Mouse (Mus musculus) layer of hippocampus, adult 9-11 months (tissue): Measurements from ENCODE around the gene Cnn2.
"Not testable (repeated sequence)": the region's sequence is repeated elsewhere in the genome, so short reads cannot be mapped to it uniquely, and the experiment has no call there.

ENCODE experiments used
- DNase-seq: peaks from one replicate; pipeline ENCODE4 v3.0.0; 2022

Cnn2 gene

DNA sequence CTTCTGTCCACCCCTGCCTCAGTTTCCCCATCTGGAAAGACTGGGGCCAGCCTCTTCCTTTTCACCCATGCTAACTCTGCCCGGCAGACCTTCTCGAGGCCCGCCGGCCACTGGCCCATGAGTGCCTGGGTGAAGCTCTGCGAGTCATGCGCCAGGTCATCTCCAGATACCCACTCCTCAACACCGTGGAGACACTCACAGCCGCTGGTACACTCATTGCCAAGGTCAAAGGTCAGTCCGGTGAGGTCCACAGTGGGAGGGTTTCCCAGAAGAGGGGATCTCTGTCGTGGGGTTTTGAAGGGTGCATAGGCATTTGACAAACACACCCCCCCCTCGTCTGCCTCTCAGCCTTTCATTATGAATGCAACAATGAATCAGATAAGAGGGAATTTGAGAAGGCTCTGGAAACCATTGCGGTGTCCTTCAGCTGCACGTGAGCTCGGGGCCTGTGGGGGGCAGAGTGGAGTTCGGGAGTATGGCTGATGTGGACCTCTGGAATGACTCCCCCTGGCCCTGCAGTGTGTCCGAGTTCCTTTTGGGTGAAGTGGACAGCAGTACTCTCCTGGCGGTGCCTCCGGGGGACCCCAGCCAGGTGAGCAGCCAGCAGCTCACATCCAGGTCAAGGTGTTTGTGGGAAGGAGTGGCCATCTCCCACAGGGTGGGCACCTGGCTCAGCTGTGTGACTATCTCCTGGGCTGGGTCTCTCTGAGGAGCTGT is 32.4 kb downstream of the Cnn2 start:
- DNase-seq: no peak

DNA sequence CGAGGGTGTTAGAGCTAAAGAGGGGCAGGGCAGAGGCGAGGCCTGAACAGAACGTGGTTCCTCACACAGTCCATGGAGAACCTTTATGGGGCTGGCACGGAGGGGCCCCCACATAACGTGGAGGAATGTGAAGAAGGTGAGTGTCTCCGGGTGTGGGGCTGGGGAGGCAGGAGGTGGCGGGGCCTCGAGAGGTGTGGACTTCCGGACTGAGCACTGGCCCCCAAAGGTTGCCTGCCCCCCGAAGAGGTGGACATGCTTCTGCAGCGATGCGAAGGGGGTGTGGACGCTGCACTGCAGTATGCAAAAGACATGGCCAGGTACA is 32.9 kb downstream of the Cnn2 start:
- DNase-seq: no peak

DNA sequence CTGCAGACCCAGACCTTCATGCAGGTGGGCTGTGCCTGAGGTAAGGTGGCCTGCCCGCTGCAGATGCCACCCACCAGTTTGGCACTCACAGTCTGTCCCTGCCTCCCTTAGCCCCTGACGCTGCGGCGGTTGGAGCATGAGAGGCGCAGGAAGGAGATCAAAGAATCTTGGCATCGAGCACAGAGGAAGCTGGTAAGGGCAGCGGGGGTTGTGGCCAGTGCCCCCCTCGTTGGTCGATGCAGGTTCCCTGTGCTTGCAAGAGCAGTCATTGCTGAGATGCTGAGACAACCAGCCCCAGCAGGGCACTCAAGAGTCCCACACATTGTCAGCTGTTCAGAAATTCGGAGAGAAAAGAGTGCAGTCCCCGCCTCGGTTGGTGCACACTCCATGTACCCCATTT is 33.8 kb downstream of the Cnn2 start:
- DNase-seq: no peak

DNA sequence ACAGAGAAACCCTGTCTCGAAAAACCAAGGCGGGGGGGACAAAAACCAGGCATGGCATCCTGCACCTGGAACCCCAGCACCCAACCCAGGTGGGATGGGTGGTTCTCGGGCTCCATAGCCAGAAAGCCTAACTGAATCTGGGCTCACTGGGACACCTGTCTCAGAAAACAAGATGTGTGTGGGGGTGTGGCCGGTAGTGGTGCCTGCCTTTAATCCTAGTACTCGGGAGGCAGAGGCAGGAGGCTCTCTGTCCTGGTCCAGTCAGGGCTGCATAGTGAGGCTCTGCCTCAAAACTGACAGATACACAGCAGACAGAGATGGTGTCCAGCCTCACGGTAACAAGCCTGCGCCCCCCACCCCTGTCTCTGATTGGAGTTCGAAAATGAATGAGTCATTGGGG is 34.4 kb downstream of the Cnn2 start:
- no peak for DNase-seq

DNA sequence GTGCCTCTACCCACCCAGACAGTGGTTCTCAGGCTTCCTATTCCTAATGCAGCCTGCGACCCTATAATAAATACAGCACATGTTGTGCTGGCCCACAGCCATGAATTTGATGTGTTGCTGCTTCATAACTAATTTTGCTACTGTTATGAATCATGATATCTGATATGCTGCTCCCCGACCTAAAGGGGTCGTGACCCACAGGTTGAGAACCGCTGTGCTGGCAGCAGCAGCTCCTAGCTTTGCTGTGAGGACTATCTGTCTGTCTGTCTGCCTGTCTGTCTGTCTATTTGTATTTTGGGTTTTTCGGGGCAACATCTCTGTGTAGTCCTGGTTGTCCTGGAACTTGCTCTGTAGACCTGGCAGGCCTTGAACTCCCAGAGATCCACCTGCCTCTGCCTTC is 35.4 kb downstream of the Cnn2 start:
- no peak for DNase-seq

DNA sequence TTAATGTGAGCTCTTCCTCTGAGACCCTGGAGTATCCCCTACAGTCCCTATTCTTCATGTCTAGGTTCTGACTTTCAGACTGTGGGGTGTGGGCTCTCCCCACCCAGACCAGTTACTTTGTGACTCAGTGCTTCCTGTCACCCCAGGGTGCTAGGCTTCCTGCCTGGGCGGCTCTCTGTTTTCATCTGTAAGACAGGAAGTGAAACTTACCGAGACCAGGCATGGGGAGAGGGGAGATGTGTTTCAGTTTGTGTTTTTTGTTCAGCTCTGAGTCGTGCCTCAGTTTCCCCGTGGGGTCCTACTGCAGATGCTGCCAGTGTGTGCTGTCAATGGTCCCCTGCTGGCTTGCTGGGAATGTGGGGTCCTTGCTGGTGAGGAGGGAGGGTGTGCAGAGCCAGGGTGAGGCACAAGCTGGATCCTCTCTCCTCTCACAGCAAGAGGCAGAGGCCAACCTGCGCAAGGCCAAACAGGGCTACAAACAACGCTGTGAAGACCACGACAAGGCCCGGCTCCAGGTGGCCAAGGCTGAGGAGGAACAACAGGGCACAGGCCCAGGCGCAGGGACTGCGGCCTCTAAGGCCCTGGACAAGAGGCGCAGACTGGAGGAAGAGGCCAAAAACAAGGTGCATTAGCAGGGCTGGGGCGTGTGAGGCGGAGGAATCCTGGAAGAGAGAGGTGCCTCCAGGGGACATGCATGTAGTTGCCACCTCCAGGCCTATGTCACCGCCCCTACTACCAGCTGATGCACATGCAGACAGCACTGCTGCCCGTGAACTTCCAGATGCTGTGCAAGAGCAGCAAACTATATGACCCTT is 36.1 kb downstream of the Cnn2 start:
- DNase-seq: peak; percentile 61

DNA sequence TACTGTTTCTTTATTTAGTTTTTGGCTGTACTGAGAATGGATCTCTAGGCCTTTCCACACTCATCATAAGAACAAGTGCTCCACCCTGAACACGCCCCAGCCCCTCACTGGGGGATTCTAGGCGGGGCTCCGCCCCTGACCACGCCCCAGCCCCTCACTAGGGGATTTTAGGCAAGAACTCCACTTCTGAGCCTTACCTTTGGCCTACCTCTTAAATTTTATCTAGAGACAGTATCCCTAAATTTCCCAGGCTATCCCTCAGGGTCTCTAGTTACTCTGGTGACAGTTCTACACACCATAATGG is 36.6 kb downstream of the Cnn2 start:
- DNase-seq: no peak

DNA sequence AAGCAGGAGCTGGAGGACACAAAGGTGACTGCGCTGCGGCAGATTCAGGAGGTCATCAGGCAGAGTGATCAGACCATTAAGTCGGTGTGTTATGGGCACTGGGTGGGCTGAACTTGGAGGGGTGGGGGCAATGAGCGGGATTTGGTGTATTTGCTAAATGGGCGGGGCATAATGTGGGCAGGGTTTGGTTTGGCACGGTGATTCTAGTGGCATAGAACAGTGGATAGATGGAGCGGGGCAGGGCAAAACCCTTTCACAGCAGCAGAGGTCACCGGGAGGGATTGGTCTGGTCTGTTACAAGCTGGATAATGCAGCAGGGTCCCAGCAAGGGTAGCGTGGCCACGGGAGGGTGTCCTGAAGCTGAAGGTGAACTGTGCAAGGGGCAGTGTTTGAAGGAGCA is 37.1 kb downstream of the Cnn2 start:
- DNase-seq: no peak

DNA sequence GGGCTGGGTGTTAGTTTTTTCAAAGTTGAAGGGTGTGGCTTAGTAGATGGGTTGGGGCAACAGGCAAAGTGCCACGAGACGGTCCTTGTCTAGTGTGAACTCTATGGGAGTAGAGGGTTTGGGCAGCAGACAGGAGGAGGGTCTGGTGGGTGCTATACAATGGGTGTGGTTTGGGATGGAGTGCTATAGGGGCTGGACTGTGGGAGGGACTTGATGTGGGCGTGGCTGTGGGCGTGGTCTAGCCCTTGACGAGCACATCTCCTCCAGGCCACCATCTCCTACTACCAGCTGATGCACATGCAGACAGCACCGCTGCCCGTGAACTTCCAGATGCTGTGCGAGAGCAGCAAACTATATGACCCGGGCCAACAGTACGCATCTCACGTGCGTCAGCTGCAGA is 37.5 kb downstream of the Cnn2 start:
- no peak for DNase-seq

DNA sequence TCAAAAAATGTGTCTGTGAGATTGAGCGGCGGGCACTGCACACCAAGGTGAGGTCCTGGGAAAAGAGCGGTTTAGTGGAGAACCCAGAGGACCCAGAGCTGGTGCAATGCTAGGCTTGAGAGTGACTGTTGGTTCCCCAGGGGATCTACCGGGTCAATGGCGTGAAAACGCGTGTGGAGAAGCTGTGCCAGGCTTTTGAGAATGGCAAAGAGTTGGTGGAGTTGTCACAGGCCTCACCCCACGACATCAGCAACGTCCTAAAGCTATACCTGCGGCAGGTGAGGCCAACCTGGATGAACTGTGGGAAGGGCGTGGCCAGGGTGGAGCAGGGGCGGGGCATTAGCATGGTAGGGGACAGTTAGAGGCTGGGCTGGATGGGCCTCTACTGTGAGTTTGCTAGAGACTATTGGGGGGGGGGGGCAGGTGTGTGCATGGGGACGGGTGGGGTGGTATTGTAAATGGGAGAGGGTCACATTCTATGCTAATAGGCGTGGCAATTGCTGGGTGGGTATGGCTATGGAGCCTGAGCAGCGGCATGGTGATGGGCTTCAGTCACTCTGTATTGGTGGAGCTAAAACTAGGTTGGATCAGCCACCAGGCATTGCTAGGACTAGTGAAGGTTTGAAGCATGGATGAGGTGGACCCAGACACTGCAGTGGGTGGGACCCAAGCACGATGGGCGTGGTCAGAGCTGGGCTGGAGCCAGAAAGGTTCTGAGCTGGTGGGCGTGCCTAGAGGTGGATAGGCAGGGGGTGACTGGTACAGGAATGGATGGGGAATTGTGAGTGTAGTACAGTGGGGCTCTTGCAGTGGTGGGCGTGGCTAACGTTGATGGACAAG is 39.5 kb downstream of the Cnn2 start:
- DNase-seq: no peak

DNA sequence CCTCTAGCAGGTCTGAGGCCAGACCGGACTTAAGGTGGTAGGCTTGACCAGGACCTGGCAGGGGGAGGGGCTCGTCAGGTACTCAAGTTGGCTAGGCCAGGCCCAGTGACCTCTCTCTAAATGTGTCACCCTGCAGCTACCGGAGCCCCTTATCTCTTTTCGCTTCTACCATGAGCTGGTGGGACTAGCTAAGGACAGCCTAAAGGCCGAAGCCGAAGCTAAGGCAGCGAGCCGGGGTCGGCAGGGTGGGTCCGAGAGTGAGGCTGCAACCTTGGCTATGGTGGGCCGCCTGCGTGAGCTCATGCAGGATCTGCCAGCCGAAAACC is 40.1 kb downstream of the Cnn2 start:
- DNase-seq: no peak

DNA sequence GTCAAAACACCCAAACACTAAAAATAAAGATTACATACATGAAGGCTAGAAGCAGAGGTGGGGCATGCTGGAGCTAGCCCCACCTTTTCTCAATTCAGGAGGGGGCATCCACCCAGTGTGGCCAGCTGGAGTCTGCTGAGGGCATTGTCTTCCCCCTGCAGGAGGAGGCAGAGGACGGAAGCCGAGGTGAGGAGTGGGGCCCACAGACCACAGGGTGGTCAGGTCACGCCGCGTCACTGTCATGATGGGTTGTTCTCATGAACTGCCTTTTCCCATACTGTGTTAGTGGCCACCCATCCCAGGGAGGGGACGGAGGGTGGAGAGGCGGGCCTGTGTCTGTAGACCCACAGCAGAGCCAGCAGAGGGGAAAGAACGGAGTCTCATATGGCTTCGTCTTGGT is 41.8 kb downstream of the Cnn2 start:
- DNase-seq: no peak

DNA sequence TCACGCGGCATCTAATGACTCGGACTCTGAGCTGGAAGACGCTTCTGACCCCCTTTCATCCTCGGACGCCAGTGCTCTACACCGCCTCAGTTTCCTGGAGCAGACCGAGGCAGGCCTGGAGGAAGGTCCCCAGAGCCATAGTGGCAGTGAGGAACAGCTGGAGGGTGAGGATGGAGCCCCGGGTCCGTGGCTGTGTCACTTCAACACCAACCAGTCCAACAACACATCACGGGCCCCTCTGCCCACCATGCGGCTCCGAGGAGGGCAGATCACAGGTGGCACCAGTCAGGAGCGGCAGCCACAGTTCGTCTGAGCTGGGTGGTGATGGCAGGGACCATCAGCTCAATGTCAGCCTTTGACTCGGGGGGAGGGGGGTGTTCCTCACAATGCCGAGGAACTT is 42.4 kb downstream of the Cnn2 start:
- no peak for DNase-seq

DNA sequence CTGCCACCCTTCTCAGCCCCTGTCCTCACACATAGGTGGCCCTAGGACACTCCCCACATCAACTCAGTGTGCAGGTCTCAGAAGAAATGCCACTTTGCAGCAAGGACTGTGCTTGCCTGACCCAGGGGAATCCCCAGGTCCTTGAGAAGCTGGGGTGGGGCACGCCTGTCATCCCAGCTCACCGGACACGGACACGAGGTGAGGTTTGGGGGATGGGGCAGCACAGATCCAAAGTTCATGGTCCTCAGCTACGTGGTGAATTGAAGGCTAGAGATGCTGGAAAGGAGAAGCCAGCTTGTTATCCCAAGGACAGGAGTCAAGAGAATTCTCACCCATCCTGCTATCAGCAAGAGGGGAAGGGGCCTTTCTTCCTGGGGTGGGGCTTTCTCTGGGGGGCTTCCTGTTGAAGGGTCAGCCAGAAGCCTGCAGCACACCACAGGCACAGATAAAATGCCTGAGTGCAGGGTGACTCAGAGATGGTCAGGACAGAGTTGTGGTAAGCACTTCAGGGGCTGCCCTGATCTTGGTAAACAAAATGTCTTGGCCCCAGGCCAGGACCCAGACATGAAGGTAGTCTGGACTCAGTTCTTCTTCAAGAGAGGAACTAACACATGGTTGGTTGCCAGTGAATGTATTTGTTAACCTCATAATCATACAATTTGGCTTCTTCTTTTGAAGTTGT is 44.6 kb downstream of the Cnn2 start:
- peak; percentile 80 for DNase-seq

DNA sequence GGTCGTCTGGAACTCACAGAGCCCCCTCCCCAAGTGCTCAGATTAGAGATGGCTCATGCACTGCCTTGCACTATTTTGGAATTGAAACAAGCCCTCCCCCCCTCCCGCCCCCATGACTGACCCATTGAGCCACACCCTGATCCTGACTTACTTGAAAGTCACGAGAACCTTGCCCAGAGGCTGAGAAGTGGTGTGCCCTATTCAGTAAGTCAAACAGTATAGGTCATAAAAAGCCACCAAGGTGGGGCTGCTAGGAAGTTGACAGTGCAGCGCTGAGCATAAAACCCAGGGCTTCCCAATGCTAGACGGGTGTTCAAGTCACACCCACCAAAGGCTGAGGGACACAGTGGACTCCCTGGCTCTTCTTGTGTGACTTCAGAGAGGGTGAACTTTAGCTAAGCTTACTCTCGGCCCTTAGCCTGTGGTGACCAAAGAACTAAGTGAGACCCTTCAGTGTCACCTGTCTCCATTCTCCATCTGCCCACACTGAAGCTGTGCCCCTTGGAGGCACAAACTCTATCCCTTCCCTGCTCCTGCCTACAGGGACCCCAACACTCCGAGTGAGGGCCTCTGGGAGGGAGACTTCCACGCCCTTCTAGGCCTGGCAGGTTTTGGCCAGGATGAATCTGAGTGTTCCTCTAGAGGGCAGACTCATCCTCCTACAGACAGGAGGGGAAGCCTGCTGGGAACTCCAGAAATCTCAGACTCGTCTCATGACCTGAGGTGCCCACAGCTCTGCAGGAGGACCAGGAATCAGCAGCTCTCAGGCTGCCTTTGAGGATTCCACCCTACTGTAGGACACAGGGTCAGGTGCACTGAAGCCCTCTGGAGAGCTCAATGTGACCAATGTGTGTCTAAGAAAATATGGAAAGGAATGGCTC is 45.4 kb downstream of the Cnn2 start:
- no peak for DNase-seq

DNA sequence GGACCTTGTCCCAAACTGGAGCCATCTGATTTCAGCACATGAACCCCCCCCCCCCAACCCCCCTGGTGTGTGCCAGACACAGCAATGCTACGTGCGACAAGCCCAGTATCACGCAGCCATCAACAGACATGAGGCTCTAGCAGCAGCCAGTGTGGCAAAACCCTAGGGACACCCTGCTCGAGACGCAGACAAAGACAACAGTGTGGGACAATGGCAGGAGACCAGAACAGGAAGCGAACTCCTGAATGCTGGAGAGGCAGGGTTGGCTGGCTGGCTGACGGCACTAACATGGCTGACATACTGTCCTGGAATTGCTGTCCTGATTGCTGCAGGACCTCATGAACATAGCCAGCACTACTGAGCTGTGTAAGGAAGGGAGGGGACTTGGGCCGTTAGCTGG is 46.8 kb downstream of the Cnn2 start:
- no peak for DNase-seq

DNA sequence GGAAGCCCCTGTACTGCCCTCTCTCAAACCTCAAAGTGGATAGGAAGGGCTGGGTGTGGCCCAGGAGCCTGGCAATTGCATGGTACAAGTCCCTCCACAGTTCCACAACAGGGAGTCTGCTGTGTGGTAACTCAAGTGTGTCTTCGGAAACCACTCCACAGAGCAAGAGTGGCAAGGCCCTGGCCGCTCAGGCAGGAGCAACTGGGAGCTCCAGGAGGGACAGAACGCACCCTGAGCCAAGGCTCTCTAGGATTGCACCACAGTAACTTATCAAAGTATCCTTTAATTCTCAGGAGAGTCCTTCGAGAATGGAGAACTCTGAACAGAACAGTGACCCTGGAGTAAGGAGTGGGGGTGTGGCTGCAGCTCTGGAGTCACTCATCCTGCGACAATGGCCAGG is 47.3 kb downstream of the Cnn2 start:
- no peak for DNase-seq

DNA sequence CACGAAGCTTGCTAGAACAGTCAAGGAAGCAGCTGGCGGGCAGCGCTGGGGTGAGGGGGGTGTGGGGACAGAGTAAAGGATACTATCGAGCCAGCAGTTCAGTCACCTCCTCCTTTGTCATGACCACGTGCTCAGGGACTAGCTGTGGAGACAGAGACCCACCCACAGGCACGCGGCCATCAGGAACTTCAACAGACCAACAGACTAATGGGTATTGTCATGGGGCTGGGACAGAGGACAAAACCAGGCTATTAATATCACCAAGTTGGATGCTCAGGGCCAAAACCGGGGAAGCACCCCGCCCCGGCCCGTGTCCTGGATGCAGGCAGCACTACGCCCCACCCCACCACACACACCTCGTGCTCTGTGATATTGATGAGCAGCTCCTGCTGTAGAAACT is 48.4 kb downstream of the Cnn2 start:
- DNase-seq: no peak

DNA sequence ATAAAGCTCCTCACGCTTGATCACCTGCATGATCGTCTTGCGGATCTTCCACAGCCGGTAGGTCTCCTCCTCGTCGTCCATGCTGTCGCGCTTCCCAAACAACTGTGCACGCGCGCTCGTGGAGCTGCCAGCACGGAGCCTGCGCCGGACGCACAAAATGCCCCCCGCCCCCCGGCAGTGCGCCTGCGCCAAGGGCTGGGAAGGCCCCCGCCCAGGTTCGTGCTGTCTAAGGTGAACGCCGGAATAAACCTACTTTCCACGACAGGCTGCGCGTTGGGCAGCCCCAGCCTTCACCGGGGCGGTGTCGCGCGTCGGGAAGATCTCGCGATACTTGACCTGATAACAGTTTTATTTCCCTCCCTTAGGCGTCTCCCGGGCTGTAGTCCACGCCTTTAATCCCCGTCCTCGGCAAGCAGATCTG is 51.2 kb downstream of the Cnn2 start, which contains the start of gene Polr2e:
Gene Polr2e (minus strand): TSS at position 237 of the 421 bp plus-strand sequence.
- peak; percentile 98 for DNase-seq

DNA sequence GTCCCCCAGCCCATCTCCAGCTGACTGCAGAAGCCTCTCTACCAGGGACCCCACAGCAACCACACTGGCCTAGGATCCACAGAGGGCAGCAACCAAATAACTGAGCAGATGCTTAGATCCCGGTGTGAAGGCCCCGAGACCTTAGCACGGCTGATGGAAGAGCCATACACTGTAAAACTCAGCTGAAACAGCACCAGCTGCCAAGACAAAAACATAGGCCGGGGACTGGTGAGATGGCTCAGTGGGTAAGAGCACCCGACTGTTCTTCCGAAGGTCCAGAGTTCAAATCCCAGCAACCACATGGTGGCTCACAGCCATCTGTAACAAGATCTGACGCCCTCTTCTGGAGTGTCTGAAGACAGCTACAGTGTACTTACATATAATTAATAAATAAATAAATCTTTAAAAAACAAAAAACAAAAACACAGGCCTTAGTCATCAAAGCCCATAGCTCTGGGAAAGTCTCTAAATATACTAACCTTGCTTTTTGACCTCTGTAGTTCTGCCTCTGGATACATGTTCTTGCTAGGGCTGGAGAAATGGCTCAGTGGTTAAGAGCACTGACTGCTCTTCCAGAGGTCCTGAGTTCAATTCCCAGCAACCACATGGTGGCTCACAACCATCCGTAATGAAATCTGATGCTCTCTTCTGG is 53.2 kb downstream of the Cnn2 start:
- DNase-seq: not testable (repeated sequence)

DNA sequence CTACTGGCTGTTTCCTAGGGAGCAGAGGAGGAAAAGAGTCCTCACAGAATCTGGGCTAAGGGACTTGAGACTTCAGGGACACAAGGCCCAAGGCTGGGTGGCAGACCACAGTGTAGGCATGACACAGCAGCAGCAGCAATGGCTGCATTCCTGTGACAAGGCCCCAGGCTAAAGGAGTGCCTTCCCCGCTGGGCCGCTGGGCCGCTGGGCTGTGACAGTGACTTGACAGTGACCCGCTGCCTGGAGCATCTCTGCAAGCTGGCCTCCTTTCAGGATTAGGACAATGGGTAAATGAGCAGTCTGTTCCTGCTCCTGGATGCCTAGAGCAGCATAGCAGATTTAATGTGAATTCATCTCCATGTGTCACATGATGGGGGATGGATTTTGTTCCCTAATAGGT is 55.7 kb downstream of the Cnn2 start:
- no peak for DNase-seq

DNA sequence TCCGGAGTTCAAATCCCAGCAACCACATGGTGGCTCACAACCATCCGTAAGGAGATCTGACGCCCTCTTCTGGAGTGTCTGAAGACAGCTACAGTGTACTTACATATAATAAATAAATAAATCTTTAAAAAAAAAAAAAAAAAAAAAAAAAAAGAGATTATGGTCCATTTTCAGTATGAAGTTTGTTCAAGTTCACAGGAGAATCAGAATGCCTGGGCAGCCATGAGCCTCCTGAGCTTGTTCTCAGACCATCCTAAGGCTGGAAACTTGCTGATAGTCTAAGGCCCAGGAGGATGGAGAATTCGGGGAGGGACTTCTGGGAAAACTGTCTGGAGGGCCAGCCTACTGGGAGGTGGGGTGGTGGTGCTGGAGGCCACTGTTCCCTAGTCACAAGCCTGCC is 57.0 kb downstream of the Cnn2 start:
- DNase-seq: not testable (repeated sequence)
